Comparison of ENCODE assay signal across 15 mouse cellular contexts in the genomic region with DNA sequence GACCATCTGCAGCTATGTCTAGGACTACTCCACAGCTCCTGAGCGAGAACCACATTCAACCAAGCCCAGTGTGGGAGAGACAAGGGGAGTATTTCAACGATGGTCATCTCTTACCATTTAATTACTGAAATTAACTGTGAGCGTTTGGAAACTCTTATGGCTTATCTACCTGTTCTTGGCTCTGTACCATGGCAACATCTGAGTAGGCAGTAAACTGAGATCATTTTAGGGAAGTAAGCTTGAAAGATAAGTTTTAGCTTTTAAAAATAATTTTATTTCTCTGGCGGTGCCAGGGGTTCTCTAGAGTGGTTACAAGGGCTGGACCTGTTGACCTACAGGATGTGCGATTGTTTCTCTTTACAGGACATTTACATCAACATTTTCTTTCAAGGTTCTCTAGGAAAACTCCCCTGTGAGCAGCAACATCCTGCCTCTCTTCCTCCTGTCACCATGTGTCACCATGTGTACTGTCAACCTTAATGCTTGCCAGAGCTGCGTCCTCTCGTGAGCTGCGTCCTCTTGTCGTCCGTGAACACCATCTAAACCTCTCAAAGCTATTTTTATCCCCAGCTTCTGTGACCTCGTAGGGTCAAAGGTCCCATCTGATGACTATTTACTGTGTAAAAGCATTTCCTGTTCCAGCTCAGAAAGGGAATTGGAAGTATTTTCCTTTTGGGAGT. TPM values are rescaled to one million over a fixed set of nuclear protein-coding genes. Genes with fewer than 3 reads are reported as not detected.
A peak's percentile ranks its signal among the peaks of the same experiment; 100 is the strongest.
DNase-seq lines count a peak whose midpoint lies in the region; ATAC-seq and TF ChIP-seq lines count a peak whose summit lies in the region.
"Had no signal": no experiment of that assay in that cellular context is flagged by ENCODE, and none has a peak within 500 bp of the region (broad histone marks: within the 10 kb centered on the region; RNA-seq: fewer than 3 reads in every experiment).

No protein-coding gene starts in this region.

- H3K79me2 ChIP-seq in liver, adult 2 months (ENCODE audit: control insufficient read depth, insufficient read depth, low read length) = peaks cover 6% of the 10 kb centered on the region; the same call in 1 of the 2 replicates
- no peaks in the 10 kb centered on the region for H3K79me2 ChIP-seq in heart, adult 2 months (replicated peaks; ENCODE audit: control insufficient read depth, insufficient read depth, low read length)

- WGBS in liver, adult 2 months = 22% methylated on average over 11 of the region's 11 CpGs
- 50% methylated on average over 11 of the region's 11 CpGs for WGBS in liver, embryonic 11.5 days
- 21% methylated on average over 11 of the region's 11 CpGs for WGBS in heart, adult 2 months
- WGBS in stomach, postnatal 0 days = 64% methylated on average over 11 of the region's 11 CpGs

- H3K4me3 ChIP-seq in liver, adult 2 months (ENCODE audit: insufficient read depth, low read depth, low read length) = peak overlapping the region; percentile 6; the same call in 1 of the 2 replicates
- H3K4me3 ChIP-seq in liver, embryonic 11.5 days (ENCODE audit: low read depth, low read length) = no peak overlapping the region
- no peak overlapping the region for H3K4me3 ChIP-seq in heart, adult 2 months
- no peak overlapping the region for H3K4me3 ChIP-seq in stomach, postnatal 0 days (ENCODE audit: low read depth, low read length)
- H3K4me3 ChIP-seq: embryonic facial prominence, embryonic 15.5 days; liver, embryonic 12.5 days; midbrain, embryonic 12.5 days had no signal

- H3K36me3 ChIP-seq in liver, adult 2 months (ENCODE audit: control insufficient read depth, insufficient read depth, low read length) = no peaks in the 10 kb centered on the region
- no peaks in the 10 kb centered on the region for H3K36me3 ChIP-seq in liver, embryonic 11.5 days (ENCODE audit: control insufficient read depth, insufficient read depth, low read length)
- H3K36me3 ChIP-seq in heart, adult 2 months (ENCODE audit: control insufficient read depth, insufficient read depth, low read length) = peaks cover 7% of the 10 kb centered on the region
- H3K36me3 ChIP-seq in splenic B cell, adult 2 months (ENCODE audit: control insufficient read depth, insufficient read depth, low read length, poor library complexity, severe bottlenecking) = no peaks in the 10 kb centered on the region
- H3K36me3 ChIP-seq in stomach, postnatal 0 days (ENCODE audit: control insufficient read depth, insufficient read depth, low read length) = no peaks in the 10 kb centered on the region
- H3K36me3 ChIP-seq: embryonic facial prominence, embryonic 15.5 days; liver, embryonic 12.5 days; midbrain, embryonic 12.5 days had no signal

- intact Hi-C loops in heart, adult 2 months (cut with DNase I) = no loop called here

- H3K4me2 ChIP-seq in liver, embryonic 11.5 days = no peak overlapping the region
- no peak overlapping the region for H3K4me2 ChIP-seq in stomach, postnatal 0 days (replicated peaks; ENCODE audit: low read depth)
- H3K4me2 ChIP-seq: embryonic facial prominence, embryonic 15.5 days; hindbrain, embryonic 14.5 days; liver, embryonic 12.5 days; midbrain, embryonic 12.5 days had no signal

- TF ChIP-seq CTCF in liver, adult 2 months (IDR thresholded peaks at IDR 0.05; ENCODE audit: low read depth, low read length) = no peak
- TF ChIP-seq CTCF in heart, adult 2 months (IDR thresholded peaks at IDR 0.05) = no peak
- TF ChIP-seq CTCF in stomach, postnatal 0 days (IDR thresholded peaks at IDR 0.05; ENCODE audit: low read depth) = no peak

- peaks cover 31% of the 10 kb centered on the region for H3K4me1 ChIP-seq in liver, adult 2 months (ENCODE audit: control insufficient read depth, insufficient read depth, low read length)
- no peaks in the 10 kb centered on the region; the same call in none of the 2 replicates for H3K4me1 ChIP-seq in liver, embryonic 11.5 days (replicated peaks; ENCODE audit: control insufficient read depth, insufficient read depth, low read length)
- H3K4me1 ChIP-seq in heart, adult 2 months (ENCODE audit: control insufficient read depth, insufficient read depth, low read length) = peaks cover 4% of the 10 kb centered on the region
- no peaks in the 10 kb centered on the region for H3K4me1 ChIP-seq in stomach, postnatal 0 days (replicated peaks; ENCODE audit: control insufficient read depth, insufficient read depth)

- no peaks in the 10 kb centered on the region for H3K27me3 ChIP-seq in liver, adult 2 months (ENCODE audit: control insufficient read depth, insufficient read depth, low read length)
- H3K27me3 ChIP-seq in liver, embryonic 11.5 days (replicated peaks; ENCODE audit: control insufficient read depth, insufficient read depth, low read length) = peaks cover 13% of the 10 kb centered on the region
- H3K27me3 ChIP-seq in heart, adult 2 months (ENCODE audit: control insufficient read depth, insufficient read depth, low read length) = no peaks in the 10 kb centered on the region
- no peaks in the 10 kb centered on the region for H3K27me3 ChIP-seq in splenic B cell, adult 2 months (ENCODE audit: control insufficient read depth, insufficient read depth, low read length, poor library complexity, severe bottlenecking)
- H3K27me3 ChIP-seq in stomach, postnatal 0 days (ENCODE audit: control insufficient read depth, insufficient read depth, low read length) = no peaks in the 10 kb centered on the region

- TF ChIP-seq POLR2A in liver, adult 2 months (IDR thresholded peaks at IDR 0.05; ENCODE audit: extremely low read depth, insufficient read depth, low read length) = no peak
- no peak for TF ChIP-seq POLR2A in heart, adult 2 months (IDR thresholded peaks at IDR 0.05; ENCODE audit: insufficient read depth, low read depth, low read length)

- DNase-seq in liver, adult 2 months (ENCODE audit: extremely low read depth, low read depth, low spot score) = peak; percentile 96
- DNase-seq in liver, embryonic 11.5 days (ENCODE audit: low spot score) = no peak
- peak in 1 of 2 experiments; percentile 60 for DNase-seq in heart, adult 2 months
- DNase-seq in kidney, postnatal 10 days = peak; percentile 73
- peak; percentile 48 for DNase-seq in splenic B cell, adult 2 months (ENCODE audit: low read depth, low spot score)
- no peak for DNase-seq in stomach, postnatal 0 days (ENCODE audit: low spot score)
- no peak for DNase-seq in left cerebral cortex, adult 8-10 months (ENCODE audit: low spot score in 2 of 2)
- DNase-seq: cerebellum, adult 11 months; forebrain, postnatal 0 days; layer of hippocampus, postnatal 36 days had no signal

- 0 out of 2 replicates have a peak, but pooled peaks have one; percentile 27 for TF ChIP-seq EP300 in heart, adult 2 months (IDR thresholded peaks at IDR 0.05; ENCODE audit: insufficient read depth, low read depth, low read length)
- no peak for TF ChIP-seq EP300 in stomach, postnatal 0 days (optimal IDR thresholded peaks at IDR 0.05)

- no peaks in the 10 kb centered on the region for H3K9me3 ChIP-seq in liver, embryonic 11.5 days (ENCODE audit: control insufficient read depth, low read length)
- no peaks in the 10 kb centered on the region for H3K9me3 ChIP-seq in stomach, postnatal 0 days (ENCODE audit: control insufficient read depth, low read length)
- H3K9me3 ChIP-seq: embryonic facial prominence, embryonic 15.5 days; liver, embryonic 12.5 days; midbrain, embryonic 12.5 days had no signal

- H3K27ac ChIP-seq in liver, adult 2 months (replicated peaks; ENCODE audit: insufficient read depth, low read depth, low read length) = peak overlapping the region; percentile 75
- H3K27ac ChIP-seq in liver, embryonic 11.5 days (ENCODE audit: low read depth, low read length) = no peak overlapping the region
- peak overlapping the region; percentile 47 for H3K27ac ChIP-seq in heart, adult 2 months
- no peak overlapping the region for H3K27ac ChIP-seq in stomach, postnatal 0 days (replicated peaks)
- H3K27ac ChIP-seq: embryonic facial prominence, embryonic 15.5 days; hindbrain, embryonic 14.5 days; liver, embryonic 12.5 days; midbrain, embryonic 12.5 days had no signal

- ATAC-seq in liver, embryonic 11.5 days (replicated peaks; ENCODE audit: low FRiP score) = no peak
- no peak for ATAC-seq in stomach, postnatal 0 days (ENCODE audit: low FRiP score, low TSS enrichment)
- ATAC-seq: activated CD4-positive, CD25-positive, alpha-beta regulatory T cell, adult 4 months; forebrain, postnatal 0 days; liver, embryonic 12.5 days had no signal

- peak overlapping the region; percentile 60 for H3K9ac ChIP-seq in liver, adult 2 months (ENCODE audit: low read depth, low read length)
- no peak overlapping the region for H3K9ac ChIP-seq in liver, embryonic 11.5 days (ENCODE audit: low read depth, low read length)
- H3K9ac ChIP-seq in heart, adult 2 months (ENCODE audit: low read depth, low read length) = no peak overlapping the region
- no peak overlapping the region for H3K9ac ChIP-seq in stomach, postnatal 0 days (ENCODE audit: low read length)
- H3K9ac ChIP-seq: embryonic facial prominence, embryonic 15.5 days; forebrain, postnatal 0 days; hindbrain, embryonic 14.5 days; liver, embryonic 12.5 days; midbrain, embryonic 12.5 days had no signal

RNA-seq across cellular contexts. Expression of gene Hopx, which starts 15.5 kb away (rescaled TPM):
- 42.7 and 77.2 TPM in 2 replicates for total RNA-seq in liver, adult 2 months (2014; rRNA removed)
- 84.9 and 92.3 TPM in 2 replicates for polyA plus RNA-seq in liver, adult 2 months (2012; rRNA removed)
- polyA plus RNA-seq in liver, embryonic 11.5 days (2014; fragmentation: Nextera tagmentation; extraction: Ambion mirVana) = 0.15 TPM in 1 of 2 replicates, not detected in the other
- 100 to 1,000 TPM; 367 to 385 TPM for total RNA-seq in heart, adult 2 months (2021)
- polyA plus RNA-seq in heart, adult 2 months (2012; rRNA removed) = 284 and 285 TPM in 2 replicates
- polyA plus RNA-seq in stomach, postnatal 0 days (2015; fragmentation: Nextera tagmentation; extraction: Ambion mirVana) = 26.6 and 30.2 TPM in 2 replicates
- 10 to 100 TPM; 25.4 to 28.4 (median 26.1) TPM for total RNA-seq in left cerebral cortex, adult 8-10 months (2022)
- polyA plus RNA-seq: liver, embryonic 12.5 days; midbrain, embryonic 12.5 days had no signal

Comparison
In these comparisons a context has a peak if more than half of its experiments do, and no peak if none do; other contexts are left out.
1. DNase-seq: peak in liver, adult 2 months (single experiment), kidney, postnatal 10 days (single experiment) and splenic B cell, adult 2 months (single experiment); none in liver, embryonic 11.5 days (single experiment), stomach, postnatal 0 days (single experiment) and left cerebral cortex, adult 8-10 months (0 of 2).
2. H3K27ac ChIP-seq: peak in liver, adult 2 months (single experiment) and heart, adult 2 months (single experiment); none in liver, embryonic 11.5 days (single experiment) and stomach, postnatal 0 days (single experiment).
3. RNA of gene Hopx, which starts 15.5 kb away (polyA plus RNA-seq): 284 to 285 TPM in heart, adult 2 months, 84.9 to 92.3 TPM in liver, adult 2 months and 26.6 to 30.2 TPM in stomach, postnatal 0 days; 0.15 TPM in liver, embryonic 11.5 days; every median in the first group is over 10 times any median in the second.